Mouse (Mus musculus) layer of hippocampus, postnatal 36 days (tissue): ENCODE data around the gene Cox7a2l. TPM values are rescaled to one million over a fixed set of nuclear protein-coding genes. Genes with fewer than 3 reads are reported as not detected.

Experiments used
- DNase-seq, 2 experiments: peaks; one replicate each; pipeline ENCODE4 v3.0.0; 2022
- total RNA-seq, 2 experiments: library from RNA; stranded (reverse); gene quantifications; 2 replicates each; pipeline ENCODE4 v1.2.3; 2021

Gene Cox7a2l
- total RNA-seq = 100 to 1,000 TPM; 173 to 181 TPM

- peak in 1 of 2 experiments; percentile 36 for DNase-seq
Observed at GRCm38 (mm10) chr17:83517280-83518015, at the start of gene Cox7a2l. Gene Cox7a2l (minus strand): TSS chr17:83517330.

GRCm38 (mm10) chr17:83565506-83565905, 48.4 kb upstream of the Cox7a2l start:
- no peak for DNase-seq

DNA sequence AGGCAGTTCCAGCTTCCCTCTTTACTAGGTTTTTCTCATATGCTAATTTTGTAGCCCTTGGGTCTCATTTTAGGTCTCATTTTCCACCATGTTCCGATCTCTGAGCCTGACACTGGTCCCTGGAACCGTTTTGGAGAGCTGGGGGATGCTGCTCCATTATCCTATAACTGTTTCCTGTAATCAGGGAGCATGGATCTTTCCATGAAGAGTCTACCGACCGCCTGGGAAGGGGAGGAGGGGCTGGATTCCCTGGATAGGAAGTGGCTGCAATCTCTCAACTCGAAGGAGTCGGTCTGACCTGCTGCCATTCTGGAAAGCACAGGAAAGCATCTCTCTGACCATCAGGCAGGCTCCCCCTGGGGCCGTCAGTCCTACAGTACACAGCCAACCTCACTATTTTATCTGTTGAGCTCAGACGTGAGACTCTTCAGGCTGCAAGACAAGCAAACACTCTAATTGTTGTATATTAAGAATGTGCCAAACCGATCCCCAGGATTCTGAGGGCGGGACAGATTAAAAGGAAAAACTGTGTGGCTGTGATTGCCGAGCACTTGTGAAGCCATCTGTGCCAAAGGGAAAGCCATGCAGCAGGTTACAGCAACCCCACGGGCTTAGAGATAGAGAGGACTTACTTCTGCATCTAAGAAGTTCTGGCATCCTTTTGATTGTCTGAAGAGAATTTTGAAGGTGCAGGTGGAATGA, 47.1 kb upstream of the Cox7a2l start:
- DNase-seq = no peak

- DNase-seq = no peak
Observed at GRCm38 (mm10) chr17:83563703-83564111, 46.6 kb upstream of the Cox7a2l start.

- no peak for DNase-seq
Observed at GRCm38 (mm10) chr17:83562153-83563010, 45.3 kb upstream of the Cox7a2l start.

DNA sequence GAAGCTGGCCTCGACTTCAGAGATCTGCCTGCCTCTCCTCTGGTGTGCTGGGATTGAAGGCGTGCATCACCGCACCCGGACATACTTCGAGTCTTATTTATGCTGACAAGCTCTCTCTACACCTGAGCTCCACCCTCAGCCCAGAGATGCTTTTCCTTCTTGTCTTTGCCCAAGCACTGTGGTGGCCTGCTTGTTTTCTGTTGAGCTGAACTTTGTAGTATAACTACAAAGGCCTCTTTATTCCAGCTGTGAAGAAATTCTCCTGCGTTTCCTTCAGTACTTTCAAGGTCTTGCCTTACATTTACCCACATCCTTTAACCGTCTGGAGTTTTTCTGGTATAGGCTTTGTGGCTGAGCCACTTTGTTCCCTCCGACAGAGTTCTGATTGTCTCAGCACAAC, 42.0 kb upstream of the Cox7a2l start:
- no peak for DNase-seq

DNA sequence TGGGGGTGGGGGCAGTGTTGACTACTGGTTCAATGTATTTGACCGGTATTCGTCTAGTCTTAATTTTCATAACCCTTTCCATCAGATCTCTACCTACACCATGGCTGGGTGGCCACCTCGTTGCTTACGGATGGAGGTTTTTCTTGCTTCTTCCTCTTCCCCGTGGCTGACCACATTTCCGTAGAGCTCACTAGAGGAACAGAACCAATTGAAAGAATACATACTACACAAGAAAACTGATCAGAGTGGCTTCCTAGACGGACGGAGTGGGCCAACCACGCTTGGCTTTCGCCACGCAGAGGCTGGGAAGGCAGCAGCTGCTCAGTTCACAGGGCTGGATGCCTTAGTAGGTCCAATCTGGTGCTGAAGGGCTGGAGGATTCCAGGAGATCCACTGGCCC, 38.7 kb upstream of the Cox7a2l start:
- DNase-seq = no peak

- no peak for DNase-seq
Observed at GRCm38 (mm10) chr17:83554997-83555396, 37.9 kb upstream of the Cox7a2l start.

- peak in 1 of 2 experiments; percentile 56 for DNase-seq
Observed at GRCm38 (mm10) chr17:83548501-83549233, 31.5 kb upstream of the Cox7a2l start.

- DNase-seq = no peak
Observed at GRCm38 (mm10) chr17:83547145-83547544, 30.0 kb upstream of the Cox7a2l start.

GRCm38 (mm10) chr17:83545756-83546742, 28.9 kb upstream of the Cox7a2l start:
- no peak for DNase-seq

DNA sequence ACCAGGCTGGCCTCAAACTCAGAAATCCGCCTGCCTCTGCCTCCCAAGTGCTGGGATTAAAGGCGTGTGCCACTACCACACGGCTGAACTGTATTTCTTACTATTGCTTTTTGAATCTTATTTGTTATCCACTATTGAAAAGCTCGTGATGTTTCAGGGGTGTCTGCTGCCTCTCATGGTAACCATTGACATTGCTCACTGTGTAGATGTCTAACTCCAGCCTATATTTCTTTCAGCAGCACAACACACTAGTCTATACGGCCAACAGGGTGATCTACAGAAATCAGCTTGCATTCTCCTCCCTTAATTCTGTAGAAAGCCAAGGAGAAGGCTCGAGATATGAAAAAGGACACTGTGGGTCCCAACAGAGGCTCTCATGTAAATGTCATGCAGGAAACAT, 28.1 kb upstream of the Cox7a2l start:
- no peak for DNase-seq

- DNase-seq = no peak
Observed at GRCm38 (mm10) chr17:83542424-83542823, 25.3 kb upstream of the Cox7a2l start.

- DNase-seq = no peak
Observed at GRCm38 (mm10) chr17:83539262-83540037, 22.3 kb upstream of the Cox7a2l start.

- DNase-seq = no peak
Observed at GRCm38 (mm10) chr17:83538694-83539093, 21.6 kb upstream of the Cox7a2l start.

DNA sequence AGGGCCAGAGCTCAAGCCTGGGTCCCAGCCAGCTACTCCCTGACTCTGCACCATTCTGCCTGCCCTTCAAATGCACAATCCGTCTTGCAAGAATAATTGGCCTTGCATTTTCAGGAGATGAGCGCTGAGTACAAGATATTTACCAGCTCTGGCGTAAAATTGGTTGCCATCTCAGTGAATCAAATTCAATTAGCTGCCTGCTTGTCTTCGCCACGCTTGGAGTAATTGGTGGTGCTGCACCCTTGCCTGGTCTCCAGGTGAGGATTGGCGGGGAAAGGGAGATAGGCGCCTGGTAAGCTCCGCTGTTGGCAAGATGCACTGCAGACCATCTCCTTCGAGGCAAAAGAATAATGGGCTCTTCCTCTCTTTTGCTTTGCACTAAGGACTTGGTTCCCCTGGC, 21.0 kb upstream of the Cox7a2l start:
- no peak for DNase-seq

DNA sequence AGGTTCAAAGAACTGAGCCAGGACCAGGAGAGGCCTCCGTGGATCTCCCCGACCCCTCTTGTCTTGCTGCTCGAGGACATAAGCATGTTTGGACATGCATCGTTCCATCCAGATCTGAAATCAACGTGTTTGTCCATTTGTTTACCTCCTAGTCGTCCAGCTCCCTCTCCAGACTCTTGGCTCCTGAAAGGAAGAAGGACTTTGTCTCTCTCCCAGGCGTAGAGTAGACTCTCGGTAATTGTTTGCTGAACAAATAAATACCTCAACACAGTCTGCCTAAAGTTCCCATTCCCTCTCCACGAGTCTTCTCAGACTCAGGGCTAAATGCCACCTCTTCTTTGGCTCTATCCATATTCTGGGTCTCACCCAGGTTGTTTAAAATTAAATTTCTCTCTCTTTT, 16.0 kb upstream of the Cox7a2l start:
- no peak for DNase-seq

- no peak for DNase-seq
Observed at GRCm38 (mm10) chr17:83527651-83528381, 10.7 kb upstream of the Cox7a2l start.
